Mouse (Mus musculus): ENCODE results near the gene Chst8. TPM values are rescaled to one million over a fixed set of nuclear protein-coding genes. Genes with fewer than 3 reads are reported as not detected.

The Chst8 gene
- polyA plus RNA-seq, 1 experiment from 2014 or later, result 9.2 TPM

GRCm38 (mm10) chr7:34734348-34734747 is 78.2 kb downstream of the Chst8 start:
- H3K4me2 ChIP-seq (ENCODE audit: low read length), result no peak overlapping the region
- ATAC-seq, result peak; percentile 51
- 68% methylated on average over 6 of the region's 6 CpGs for WGBS

GRCm38 (mm10) chr7:34728931-34729330 is 83.6 kb downstream of the Chst8 start:
- Histone ChIP-seq H3K36me3 (ENCODE audit: control insufficient read depth, insufficient read depth, low read length) (no peaks in the 10 kb centered on the region), H3K27ac (ENCODE audit: low read depth, low read length) (no peak overlapping the region), H3K4me2 (ENCODE audit: low read length) (no peak overlapping the region), H3K9me3 (ENCODE audit: control insufficient read depth, low read length) (no peaks in the 10 kb centered on the region), H3K4me1 (ENCODE audit: control insufficient read depth, insufficient read depth, low read depth, low read length) (no peaks in the 10 kb centered on the region), H3K27me3 (replicated peaks; ENCODE audit: control insufficient read depth, insufficient read depth, low read length) (no peaks in the 10 kb centered on the region; the same call in 1 of the 2 replicates), H3K9ac (ENCODE audit: low read depth, low read length) (no peak overlapping the region), H3K4me3 (ENCODE audit: low read length) (no peak overlapping the region)
- ATAC-seq, result no peak
- 46% methylated on average over 6 of the region's 6 CpGs for WGBS

More at GRCm38 (mm10) chr7:34734348-34734747, 78.2 kb downstream of the Chst8 start:
- H3K4me1 ChIP-seq (ENCODE audit: control insufficient read depth, insufficient read depth, low read depth, low read length), result no peaks in the 10 kb centered on the region; the same call in 1 of the 2 replicates
- H3K36me3 ChIP-seq (ENCODE audit: control insufficient read depth, insufficient read depth, low read length), result no peaks in the 10 kb centered on the region
- no peak overlapping the region for H3K4me3 ChIP-seq (ENCODE audit: low read length)
- no peaks in the 10 kb centered on the region for H3K9me3 ChIP-seq (ENCODE audit: control insufficient read depth, low read length)
- no peak overlapping the region for H3K27ac ChIP-seq (ENCODE audit: low read depth, low read length)
- H3K27me3 ChIP-seq (replicated peaks; ENCODE audit: control insufficient read depth, insufficient read depth, low read length), result no peaks in the 10 kb centered on the region; the same call in 1 of the 2 replicates
- no peak overlapping the region for H3K9ac ChIP-seq (ENCODE audit: low read depth, low read length)

- Histone ChIP-seq H3K27me3 (replicated peaks; ENCODE audit: control insufficient read depth, insufficient read depth, low read length) (no peaks in the 10 kb centered on the region), H3K9ac (ENCODE audit: low read depth, low read length) (no peak overlapping the region), H3K9me3 (ENCODE audit: control insufficient read depth, low read length) (no peaks in the 10 kb centered on the region), H3K4me2 (ENCODE audit: low read length) (no peak overlapping the region), H3K36me3 (ENCODE audit: control insufficient read depth, insufficient read depth, low read length) (no peaks in the 10 kb centered on the region), H3K27ac (ENCODE audit: low read depth, low read length) (no peak overlapping the region), H3K4me3 (ENCODE audit: low read length) (no peak overlapping the region), H3K4me1 (ENCODE audit: control insufficient read depth, insufficient read depth, low read depth, low read length) (peaks cover 7% of the 10 kb centered on the region)
- ATAC-seq, result no peak
- WGBS, result 82% methylated on average over 4 of the region's 4 CpGs
Observed at GRCm38 (mm10) chr7:34725206-34725605, 87.3 kb downstream of the Chst8 start.

- Histone ChIP-seq H3K9ac (ENCODE audit: low read depth, low read length) (no peak overlapping the region), H3K4me2 (ENCODE audit: low read length) (no peak overlapping the region), H3K27ac (ENCODE audit: low read depth, low read length) (no peak overlapping the region), H3K4me1 (ENCODE audit: control insufficient read depth, insufficient read depth, low read depth, low read length) (peaks cover 7% of the 10 kb centered on the region), H3K36me3 (ENCODE audit: control insufficient read depth, insufficient read depth, low read length) (no peaks in the 10 kb centered on the region), H3K27me3 (replicated peaks; ENCODE audit: control insufficient read depth, insufficient read depth, low read length) (no peaks in the 10 kb centered on the region), H3K9me3 (ENCODE audit: control insufficient read depth, low read length) (no peaks in the 10 kb centered on the region), H3K4me3 (ENCODE audit: low read length) (no peak overlapping the region)
- WGBS, result 56% methylated on average over 11 of the region's 11 CpGs
- no peak for ATAC-seq
Observed at GRCm38 (mm10) chr7:34722551-34723230, 89.8 kb downstream of the Chst8 start.

GRCm38 (mm10) chr7:34722151-34722550 is 90.4 kb downstream of the Chst8 start:
- H3K36me3 ChIP-seq (ENCODE audit: control insufficient read depth, insufficient read depth, low read length), result no peaks in the 10 kb centered on the region
- no peak overlapping the region for H3K27ac ChIP-seq (ENCODE audit: low read depth, low read length)
- H3K4me3 ChIP-seq (ENCODE audit: low read length), result no peak overlapping the region
- no peaks in the 10 kb centered on the region for H3K27me3 ChIP-seq (replicated peaks; ENCODE audit: control insufficient read depth, insufficient read depth, low read length)
- no peak overlapping the region for H3K9ac ChIP-seq (ENCODE audit: low read depth, low read length)
- WGBS, result 36% methylated on average over 8 of the region's 8 CpGs
- no peak overlapping the region for H3K4me2 ChIP-seq (ENCODE audit: low read length)
- H3K9me3 ChIP-seq (ENCODE audit: control insufficient read depth, low read length), result no peaks in the 10 kb centered on the region
- no peak for ATAC-seq
- H3K4me1 ChIP-seq (ENCODE audit: control insufficient read depth, insufficient read depth, low read depth, low read length), result peaks cover 10% of the 10 kb centered on the region

- Histone ChIP-seq H3K4me3 (ENCODE audit: low read length) (no peak overlapping the region), H3K36me3 (ENCODE audit: control insufficient read depth, insufficient read depth, low read length) (no peaks in the 10 kb centered on the region), H3K27ac (ENCODE audit: low read depth, low read length) (no peak overlapping the region), H3K27me3 (replicated peaks; ENCODE audit: control insufficient read depth, insufficient read depth, low read length) (no peaks in the 10 kb centered on the region), H3K4me2 (ENCODE audit: low read length) (no peak overlapping the region), H3K9ac (ENCODE audit: low read depth, low read length) (no peak overlapping the region), H3K9me3 (ENCODE audit: control insufficient read depth, low read length) (no peaks in the 10 kb centered on the region), H3K4me1 (ENCODE audit: control insufficient read depth, insufficient read depth, low read depth, low read length) (peaks cover 13% of the 10 kb centered on the region)
- WGBS, result 14% methylated on average over 5 of the region's 5 CpGs
- no peak for ATAC-seq
Observed at GRCm38 (mm10) chr7:34721650-34722048, 90.9 kb downstream of the Chst8 start.

- Histone ChIP-seq H3K27me3 (replicated peaks; ENCODE audit: control insufficient read depth, insufficient read depth, low read length) (no peaks in the 10 kb centered on the region), H3K4me1 (ENCODE audit: control insufficient read depth, insufficient read depth, low read depth, low read length) (peaks cover 13% of the 10 kb centered on the region), H3K36me3 (ENCODE audit: control insufficient read depth, insufficient read depth, low read length) (no peaks in the 10 kb centered on the region), H3K27ac (ENCODE audit: low read depth, low read length) (peak overlapping the region; percentile 46; the same call in 1 of the 2 replicates), H3K9ac (ENCODE audit: low read depth, low read length) (no peak overlapping the region), H3K4me2 (ENCODE audit: low read length) (no peak overlapping the region), H3K4me3 (ENCODE audit: low read length) (no peak overlapping the region), H3K9me3 (ENCODE audit: control insufficient read depth, low read length) (no peaks in the 10 kb centered on the region)
- WGBS, result 33% methylated on average over 5 of the region's 5 CpGs
- peak; percentile 48 for ATAC-seq
Observed at GRCm38 (mm10) chr7:34720882-34721649, 91.4 kb downstream of the Chst8 start.

- Histone ChIP-seq H3K4me1 (ENCODE audit: control insufficient read depth, insufficient read depth, low read depth, low read length) (peaks cover 16% of the 10 kb centered on the region), H3K9me3 (ENCODE audit: control insufficient read depth, low read length) (no peaks in the 10 kb centered on the region), H3K27ac (ENCODE audit: low read depth, low read length) (no peak overlapping the region), H3K27me3 (replicated peaks; ENCODE audit: control insufficient read depth, insufficient read depth, low read length) (no peaks in the 10 kb centered on the region), H3K4me2 (ENCODE audit: low read length) (no peak overlapping the region), H3K36me3 (ENCODE audit: control insufficient read depth, insufficient read depth, low read length) (no peaks in the 10 kb centered on the region), H3K4me3 (ENCODE audit: low read length) (no peak overlapping the region), H3K9ac (ENCODE audit: low read depth, low read length) (no peak overlapping the region)
- no peak for ATAC-seq
- WGBS, result 39% methylated on average over 5 of the region's 5 CpGs
Observed at GRCm38 (mm10) chr7:34719599-34719998, 92.9 kb downstream of the Chst8 start.

- H3K27ac ChIP-seq (ENCODE audit: low read depth, low read length), result no peak overlapping the region
- no peak for ATAC-seq
- H3K9ac ChIP-seq (ENCODE audit: low read depth, low read length), result no peak overlapping the region
- WGBS, result 48% methylated on average over 9 of the region's 9 CpGs
- no peaks in the 10 kb centered on the region for H3K36me3 ChIP-seq (ENCODE audit: control insufficient read depth, insufficient read depth, low read length)
- peaks cover 16% of the 10 kb centered on the region for H3K4me1 ChIP-seq (ENCODE audit: control insufficient read depth, insufficient read depth, low read depth, low read length)
- no peaks in the 10 kb centered on the region for H3K27me3 ChIP-seq (replicated peaks; ENCODE audit: control insufficient read depth, insufficient read depth, low read length)
- no peak overlapping the region for H3K4me3 ChIP-seq (ENCODE audit: low read length)
- H3K4me2 ChIP-seq (ENCODE audit: low read length), result no peak overlapping the region
- H3K9me3 ChIP-seq (ENCODE audit: control insufficient read depth, low read length), result no peaks in the 10 kb centered on the region
Observed at GRCm38 (mm10) chr7:34718651-34719050, 93.9 kb downstream of the Chst8 start.

All from hindbrain, embryonic 16.5 days (tissue).